Mouse (Mus musculus) right cerebral cortex, adult 18-20 months (tissue): ENCODE measurements at regions not wholly inside any gene's neighbourhood (a gene's known extent, or its start where the extent isn't known, plus 50 kb on each side); places are given as distances from the start of the nearest gene placed in this dataset.
"Not testable (repeated sequence)": the region's sequence is repeated elsewhere in the genome, so short reads cannot be mapped to it uniquely, and the experiment has no call there.

ENCODE experiments used
- DNase-seq: peaks from one replicate; pipeline ENCODE4 v3.0.0; 2022; ENCODE audit warnings: mixed read lengths

DNA sequence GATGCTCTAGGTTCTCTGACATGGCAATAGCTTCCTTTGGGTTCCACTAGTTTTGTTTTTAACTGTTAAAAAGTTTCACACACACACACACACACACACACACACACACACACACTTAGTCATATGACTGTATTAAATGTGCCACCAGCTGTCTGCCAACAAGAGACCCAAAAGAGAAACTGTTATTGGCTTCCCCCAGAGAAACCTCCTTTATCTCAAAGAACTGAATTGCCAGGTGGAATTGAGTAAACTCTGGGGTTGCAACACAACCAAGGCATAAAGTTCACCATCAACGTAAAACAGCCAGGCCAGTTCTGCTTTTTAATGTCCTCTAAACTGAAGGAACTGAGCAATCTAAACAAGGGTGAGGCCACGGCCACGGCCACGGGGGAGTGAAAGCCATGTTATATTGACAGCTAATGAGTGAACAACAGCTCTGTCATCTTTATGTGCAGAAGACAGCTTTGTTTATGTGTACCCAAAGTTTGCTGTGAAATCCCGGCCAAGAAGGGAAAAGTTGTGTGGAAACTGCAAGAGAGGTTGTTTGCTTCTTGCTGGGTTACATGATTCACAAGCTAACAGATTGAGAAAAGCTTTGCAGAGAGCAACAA lies 69.3 kb downstream of the Btg1 start:
- DNase-seq, result no peak

DNA sequence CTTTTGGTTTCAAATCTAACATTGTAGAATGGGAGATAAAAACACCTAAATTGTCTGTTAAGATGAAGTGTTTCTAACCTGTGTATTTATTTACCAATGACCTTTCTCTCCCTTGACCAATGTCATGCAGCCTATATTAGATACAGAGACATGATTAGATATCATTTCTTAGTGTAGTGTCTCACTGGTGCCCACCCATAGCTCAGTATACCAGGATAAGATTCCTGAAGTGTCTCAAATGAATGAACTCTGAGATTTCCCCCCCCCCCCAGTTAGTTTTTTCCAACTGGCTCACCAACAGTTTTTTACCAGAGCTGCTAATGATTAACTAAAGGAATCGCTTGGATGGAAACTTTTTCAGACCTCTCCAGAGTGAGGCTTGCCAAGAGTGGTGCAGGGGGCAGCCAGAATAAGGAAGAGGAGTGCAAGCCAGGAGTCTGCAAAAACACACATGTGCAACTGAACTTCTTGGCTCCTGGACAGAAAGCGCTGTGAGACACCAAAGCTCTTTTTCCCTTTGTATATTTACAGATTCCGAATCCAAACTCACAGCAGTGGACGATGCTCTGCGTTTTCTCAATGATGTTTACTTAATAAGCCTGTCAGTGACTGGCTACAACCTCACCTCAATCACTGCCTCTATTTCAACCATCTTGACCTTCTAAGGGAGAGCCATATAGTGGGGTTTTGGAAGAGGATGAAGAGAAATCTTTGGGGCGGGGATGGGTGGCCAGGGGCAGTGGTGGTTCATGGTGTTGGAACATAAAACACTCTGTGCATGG lies 70.0 kb downstream of the Btg1 start:
- no peak for DNase-seq

DNA sequence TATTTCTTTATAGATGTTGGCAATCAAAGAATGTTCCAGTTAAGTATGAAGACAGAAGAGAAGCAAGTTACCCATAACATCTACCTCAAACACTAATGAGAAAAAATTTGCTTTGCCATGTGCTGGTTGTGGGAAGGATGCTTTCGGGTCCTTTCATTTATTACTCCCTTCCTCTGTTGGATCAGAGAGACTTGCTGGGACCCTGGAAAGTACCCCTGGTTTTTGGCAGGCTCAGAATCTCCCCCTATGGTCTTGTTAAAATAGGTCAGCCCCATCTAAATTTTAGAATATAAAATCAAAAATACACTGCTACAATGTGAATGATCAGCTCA lies 70.6 kb downstream of the Btg1 start:
- no peak for DNase-seq

DNA sequence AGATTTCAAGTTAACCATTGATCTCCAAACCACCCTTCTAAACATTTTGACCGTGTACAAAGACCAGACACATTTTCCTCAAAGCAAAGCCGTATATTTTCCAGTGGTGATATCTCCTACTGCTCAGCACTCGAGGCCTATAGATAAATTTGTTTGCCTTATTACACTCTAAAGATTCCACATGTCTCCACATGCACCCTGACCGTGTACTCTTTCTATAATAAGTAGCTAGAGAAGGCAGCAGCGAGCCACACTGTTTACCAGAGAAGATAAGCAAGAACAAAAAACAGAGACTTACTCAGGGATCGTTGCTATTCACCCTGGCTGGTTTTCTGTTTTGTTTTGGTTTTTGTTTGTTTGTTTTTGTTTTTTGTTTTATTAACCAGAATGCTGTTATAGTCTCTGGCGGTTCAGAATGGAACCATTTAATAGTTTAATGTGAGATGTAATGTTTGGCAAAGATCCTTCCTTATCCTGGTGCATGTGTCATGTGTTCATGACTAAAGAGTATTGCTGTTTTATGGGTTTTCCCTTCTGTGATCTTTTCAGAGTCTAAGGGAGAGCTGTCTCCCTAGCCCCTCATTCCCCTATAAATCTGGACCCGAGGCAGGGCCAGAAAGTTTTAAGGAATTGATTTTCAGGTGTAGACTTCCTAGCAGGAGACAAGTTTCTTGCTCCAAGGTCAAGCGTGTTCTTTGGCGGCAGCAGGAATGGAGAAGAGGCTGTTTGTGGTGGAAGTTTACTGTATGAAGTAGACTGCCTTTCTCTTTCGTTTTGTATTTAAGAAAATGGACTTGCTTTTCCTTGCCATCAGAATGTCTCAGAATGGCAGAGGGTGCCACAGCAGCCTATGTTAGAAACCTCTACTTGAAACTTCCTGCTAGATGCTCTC lies 73.4 kb downstream of the Btg1 start:
- no peak for DNase-seq

DNA sequence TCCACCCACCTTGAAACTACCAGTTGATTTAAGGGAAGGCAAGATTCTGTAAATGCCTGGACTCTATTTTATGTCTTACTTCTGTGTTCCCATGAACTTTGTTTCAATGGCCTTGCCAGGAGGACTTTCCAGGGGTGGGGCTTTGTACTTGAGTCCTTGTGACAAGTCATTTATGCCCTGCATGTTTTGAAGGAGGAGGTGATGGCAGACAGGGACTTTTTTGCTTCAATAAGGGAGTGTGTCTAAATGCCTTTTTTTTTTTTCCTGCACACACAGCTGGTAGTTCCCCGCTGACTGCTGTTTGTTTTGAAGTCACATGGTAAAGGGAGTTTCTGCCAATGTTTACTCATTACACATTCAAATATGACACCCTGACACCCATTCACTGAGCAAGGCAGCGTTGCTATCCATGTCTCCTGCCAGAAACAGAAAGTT lies 74.1 kb downstream of the Btg1 start:
- no peak for DNase-seq

DNA sequence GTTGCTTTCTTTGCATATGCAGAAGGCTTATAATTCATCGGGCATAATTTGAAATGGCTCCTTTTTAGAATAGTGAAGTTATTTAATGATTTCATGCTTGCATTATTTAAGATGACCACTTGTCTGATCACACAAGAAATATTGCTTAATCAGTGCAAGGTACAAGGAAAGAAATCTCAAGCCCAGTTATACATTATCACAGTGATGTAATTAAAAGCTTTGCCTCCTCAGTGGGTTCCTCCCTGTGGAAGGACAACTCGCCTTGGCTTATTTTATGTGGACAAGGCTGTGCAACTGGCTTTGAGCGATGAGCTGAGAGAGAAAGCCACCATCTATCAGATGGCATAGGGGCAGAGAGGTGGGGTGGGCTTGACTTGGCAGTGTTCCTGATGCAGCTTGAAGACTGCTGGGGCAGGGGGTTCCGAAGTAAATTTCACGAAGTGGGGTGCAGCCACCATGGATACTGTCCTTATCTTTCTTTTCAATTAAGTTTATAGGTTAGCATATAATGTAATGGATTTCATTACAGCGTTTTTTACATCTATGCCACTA lies 74.6 kb downstream of the Btg1 start:
- no peak for DNase-seq

DNA sequence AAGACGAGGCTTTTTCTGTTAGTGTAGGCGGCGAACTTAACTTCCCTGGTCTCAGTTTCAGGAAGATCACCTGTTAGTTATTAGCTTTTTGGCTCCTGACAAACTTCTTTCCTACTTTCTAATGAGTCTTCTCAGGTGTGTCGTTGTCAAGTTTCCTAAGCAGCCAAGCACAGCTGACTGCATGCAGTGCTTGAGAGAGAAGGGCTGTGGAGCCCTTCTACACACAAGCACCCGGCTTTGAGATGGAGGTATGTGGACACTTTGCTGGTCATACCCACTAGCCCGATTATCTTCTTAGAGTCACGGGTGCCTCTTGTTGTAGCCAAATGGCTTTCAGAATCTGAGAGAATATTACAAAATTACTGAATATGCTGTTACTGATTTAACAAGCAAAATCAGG lies 76.0 kb downstream of the Btg1 start:
- DNase-seq, result no peak

DNA sequence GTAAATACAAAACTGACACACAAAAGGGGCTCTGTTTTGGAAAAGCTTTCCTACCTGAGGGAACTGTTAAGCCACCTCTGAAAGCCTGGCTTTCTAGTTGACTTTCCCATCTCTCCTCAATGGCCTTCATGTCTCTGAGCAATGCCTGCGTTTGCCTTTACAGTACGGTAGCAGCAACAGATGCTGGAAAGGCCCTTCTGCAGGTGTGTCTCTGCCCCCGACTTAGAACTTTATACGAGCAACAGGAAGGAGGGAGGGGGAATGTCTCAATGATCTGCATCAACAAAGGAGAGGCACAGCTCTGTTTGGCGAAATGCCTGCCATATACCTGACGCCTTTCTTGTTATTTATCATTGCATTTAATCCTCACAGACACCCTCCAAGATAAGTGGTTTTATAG lies 77.0 kb downstream of the Btg1 start:
- no peak for DNase-seq

DNA sequence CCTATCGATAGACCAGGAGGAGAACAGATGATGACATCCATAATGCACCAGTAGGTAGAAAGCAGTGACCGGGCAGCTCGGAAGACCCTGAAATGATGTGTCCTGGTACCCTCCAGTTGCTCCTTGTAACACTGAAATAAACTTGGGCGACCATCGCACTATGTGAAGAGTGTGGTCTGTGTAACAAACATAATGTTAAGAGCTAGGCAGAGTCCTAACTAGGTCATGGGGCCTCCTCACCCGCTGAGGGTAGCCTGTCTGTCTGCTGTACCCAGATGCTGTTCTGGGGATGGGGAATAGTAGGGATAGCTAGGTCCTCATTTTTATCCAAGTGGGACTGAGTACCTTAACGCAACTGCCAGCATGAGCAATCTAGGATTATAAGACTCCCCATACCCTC lies 79.8 kb downstream of the Btg1 start:
- DNase-seq, result no peak

DNA sequence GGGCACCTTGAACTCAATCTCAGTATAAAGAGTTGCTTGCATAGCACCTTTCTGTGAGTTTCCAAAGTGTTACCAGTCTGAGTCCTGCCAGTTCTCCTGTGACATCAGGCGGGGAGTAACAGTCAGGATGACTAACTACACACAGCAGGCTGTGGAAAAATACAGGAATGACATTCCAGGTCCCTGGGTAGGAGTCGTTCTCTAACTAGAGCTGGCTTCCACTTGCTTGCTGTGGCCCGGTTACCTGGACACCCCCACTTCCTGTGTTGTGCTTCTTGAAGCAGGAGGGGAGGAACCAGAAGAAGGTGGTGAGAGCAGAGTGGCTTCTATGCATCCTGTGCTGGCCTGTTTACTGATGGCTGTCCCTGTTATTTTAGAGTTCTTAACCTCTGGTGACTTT lies 81.0 kb downstream of the Btg1 start:
- DNase-seq, result peak; percentile 9

DNA sequence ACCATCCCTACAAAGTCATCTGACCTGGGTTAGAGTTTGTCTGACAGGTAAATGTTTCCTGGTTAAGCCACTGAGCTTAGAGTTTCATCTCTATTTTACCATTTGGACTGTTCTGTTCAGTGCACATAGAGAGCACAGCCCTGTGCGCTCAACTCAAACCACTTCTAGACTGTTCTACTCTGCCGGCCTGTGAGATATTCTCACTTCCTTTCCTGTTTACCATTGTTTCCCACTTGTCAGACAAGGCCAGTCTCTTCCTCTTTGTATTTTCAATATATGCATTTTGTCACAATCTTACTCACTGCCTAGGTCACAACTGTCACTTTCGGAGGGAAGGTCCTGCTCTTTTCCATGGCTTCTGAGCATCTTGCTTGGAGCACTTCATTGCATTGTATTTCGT lies 89.8 kb downstream of the Btg1 start:
- no peak for DNase-seq

DNA sequence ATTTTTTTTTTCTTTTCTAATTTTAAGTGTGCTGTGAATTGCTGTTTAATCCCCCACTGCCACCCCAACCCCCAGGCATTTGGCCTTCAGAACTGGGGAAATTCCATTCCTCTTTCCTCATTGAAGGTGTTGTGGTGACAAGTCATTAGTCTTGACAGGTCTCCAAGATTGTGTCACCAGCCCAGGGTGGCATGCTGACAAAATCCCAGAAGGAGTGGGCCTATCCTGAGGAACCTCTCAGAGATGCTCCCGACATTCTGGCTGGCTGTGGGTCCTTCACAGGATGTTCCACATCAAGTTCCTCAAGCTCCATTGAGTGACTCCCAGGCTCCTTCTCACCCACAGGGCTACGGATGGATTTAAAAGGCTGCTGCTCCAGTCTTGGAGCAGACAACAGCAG lies 91.7 kb downstream of the Btg1 start:
- no peak for DNase-seq

DNA sequence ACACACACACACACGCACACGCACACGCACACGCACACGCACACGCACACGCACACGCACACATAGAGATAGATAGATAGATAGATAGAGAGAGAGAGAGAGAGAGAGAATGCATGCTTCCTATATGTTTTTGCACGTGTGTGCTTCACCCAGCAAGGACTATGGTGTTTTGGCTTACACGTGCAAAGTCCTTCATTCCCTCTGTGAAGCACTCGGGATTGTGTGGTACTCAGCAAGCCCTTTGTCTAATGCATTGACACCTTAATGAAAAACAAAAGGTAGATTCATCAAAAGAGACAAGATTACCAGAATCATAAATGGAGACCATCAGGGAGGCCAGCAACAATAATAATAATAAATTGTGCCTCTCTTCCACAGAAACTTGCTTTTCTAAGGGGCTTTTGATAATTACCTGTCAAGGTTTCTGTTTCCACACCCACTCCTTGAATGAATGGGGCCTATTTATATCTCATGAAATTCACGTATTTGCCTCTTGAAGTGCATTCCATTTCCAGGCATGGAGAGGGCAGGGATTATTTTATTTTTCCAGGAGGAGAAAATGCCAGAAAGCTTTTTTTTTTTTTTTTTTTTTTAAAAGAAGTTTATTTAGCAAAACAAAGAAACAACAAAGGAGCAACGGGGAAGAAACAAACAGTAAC lies 93.0 kb downstream of the Btg1 start:
- no peak for DNase-seq

DNA sequence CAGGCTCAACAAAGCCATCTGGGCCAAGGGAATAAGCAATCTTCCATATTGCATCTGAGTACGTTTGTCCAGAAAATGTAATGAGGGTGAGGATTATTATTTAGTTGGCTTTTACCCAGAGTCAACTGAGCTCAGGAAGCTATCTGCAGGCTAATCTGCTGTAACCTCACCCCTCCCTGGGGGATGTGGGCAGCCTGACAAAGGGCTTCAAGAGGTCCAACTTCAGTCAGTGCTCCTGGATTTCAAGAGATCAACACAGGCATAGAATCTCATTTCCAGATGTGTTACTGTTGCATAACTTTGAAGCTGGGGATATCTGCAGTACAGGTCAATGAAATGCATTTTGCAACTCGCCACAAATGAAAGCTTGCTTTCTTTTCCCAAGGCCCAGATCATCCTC lies 95.2 kb downstream of the Btg1 start:
- DNase-seq, result no peak

DNA sequence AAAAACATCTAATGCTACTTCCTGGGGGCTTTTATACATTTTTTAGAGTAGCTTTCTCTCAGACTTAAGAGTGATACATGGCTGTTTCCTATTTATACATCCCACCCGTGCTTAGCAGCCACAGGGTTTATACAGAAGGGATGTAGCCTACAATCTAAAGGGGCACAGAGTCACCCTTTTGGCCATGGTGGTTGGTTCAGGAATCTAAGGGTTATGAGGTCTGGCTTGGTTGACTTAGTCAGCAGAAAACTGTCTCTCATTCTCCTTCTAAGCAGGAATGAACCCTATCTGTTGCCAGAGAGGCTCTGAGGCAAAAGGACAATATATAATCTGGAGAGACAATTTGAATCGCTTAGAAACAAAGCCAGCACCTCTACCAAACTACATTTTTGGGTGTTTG lies 97.9 kb downstream of the Btg1 start:
- DNase-seq, result no peak

DNA sequence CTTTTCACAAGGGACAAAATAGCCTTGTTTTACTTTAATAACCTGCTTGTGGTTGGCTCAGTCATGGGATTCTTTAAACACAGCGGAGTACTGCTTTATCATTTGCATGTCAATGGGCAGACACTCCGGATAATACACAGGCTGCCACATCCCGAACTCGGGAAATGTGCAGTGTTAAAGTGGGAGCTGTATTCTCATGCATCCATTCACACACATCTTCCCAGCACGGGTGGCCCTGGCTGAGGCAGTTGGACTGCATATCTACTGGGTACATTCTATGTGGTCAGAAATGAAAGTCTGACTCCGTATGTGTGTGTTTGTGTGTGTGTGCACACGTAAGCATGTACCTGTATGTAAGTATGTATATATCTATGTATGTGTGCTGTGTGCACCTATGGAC lies 100.5 kb downstream of the Btg1 start:
- DNase-seq, result no peak

DNA sequence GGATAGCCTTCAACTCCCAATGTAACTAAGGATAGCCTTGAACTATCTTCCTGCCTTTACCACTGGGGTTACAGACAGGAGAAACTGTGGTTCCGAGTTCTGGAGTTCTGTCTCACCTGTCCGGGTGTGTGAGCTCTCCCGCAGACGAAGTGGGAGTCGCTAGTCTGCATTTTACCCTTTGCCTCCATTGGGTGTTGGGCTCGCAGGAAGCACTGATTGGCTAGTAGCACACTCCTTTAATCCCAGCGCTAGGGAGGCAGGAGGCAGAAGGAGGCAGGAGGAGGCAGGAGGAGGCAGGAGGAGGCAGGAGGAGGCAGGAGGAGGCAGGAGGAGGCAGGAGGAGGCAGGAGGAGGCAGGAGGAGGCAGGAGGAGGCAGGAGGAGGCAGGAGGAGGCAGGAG lies 101.9 kb downstream of the Btg1 start:
- not testable (repeated sequence) for DNase-seq

DNA sequence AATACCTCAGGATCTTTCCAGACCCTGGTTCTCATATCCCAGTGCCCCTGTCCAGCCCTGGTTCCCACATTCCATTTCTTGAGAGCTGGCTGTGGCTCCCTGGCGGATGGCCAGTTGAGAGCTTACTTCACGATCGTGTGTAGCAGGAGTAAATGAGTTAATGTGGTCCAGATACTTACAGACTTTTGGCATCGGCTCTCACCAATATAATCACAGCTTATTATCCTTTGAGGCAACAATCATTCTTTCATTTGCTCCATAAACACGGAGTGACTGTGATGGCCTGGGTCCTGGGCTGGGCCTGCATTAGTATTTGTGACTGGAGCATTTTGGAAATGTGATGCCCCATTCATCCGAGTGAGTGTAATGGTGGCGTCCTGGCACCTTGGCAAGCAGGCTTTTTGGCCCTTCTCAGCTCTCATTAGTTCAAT lies 103.5 kb downstream of the Btg1 start:
- no peak for DNase-seq

DNA sequence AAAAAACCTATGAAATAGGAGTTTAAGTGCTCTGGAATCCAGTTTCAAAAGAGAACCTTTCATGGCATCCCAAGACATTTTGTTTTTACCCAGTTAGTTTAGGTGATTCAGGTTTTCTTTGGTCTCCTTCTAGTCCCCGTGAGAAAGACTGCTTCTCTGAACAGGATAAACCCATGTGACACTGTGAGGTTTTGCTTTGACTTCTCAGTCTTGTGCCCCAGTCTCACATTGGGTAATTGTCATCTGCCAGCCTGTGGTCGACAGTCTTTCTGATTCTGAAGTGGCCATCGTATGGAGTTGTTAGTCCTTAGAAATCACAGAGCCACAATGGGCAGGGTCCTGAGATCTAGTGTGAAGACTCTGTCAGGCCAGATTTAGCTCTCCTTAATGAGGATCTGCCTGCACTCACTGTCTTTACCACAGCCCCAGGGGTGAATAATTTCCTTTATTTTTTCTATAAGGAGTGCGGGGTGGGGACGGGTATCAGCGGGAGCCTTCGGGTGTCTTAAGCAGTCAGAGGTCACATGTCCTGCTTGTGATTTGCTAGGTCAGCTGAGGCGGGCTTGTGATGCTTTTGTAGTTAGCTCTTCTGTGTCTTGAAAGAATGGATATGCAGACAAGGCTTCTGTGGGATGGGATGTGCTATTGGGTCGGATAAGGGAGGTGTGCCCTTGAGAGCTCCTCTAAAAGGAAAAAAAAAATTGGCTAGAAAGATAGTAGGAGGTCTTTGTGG lies 104.3 kb downstream of the Btg1 start:
- DNase-seq, result no peak

DNA sequence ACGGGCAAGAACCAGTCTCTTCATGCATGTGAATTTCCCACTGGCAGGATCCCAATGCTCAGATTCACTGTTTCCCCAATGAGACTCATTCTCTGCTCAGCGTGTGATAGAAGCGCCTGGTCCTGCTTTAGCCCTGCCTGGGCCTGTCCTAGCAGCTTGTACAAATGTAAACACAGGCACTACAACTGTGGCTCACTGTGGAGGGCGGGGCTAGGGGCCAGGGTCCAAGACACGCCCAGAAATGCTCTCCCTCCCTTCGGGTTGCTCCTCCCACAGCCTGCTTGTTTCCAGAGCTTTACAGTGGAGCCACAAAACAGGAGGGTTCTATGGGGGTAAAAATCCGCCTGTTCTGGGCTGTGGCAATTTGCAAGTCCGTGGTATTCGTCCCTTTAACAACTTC lies 105.7 kb downstream of the Btg1 start:
- DNase-seq, result no peak

DNA sequence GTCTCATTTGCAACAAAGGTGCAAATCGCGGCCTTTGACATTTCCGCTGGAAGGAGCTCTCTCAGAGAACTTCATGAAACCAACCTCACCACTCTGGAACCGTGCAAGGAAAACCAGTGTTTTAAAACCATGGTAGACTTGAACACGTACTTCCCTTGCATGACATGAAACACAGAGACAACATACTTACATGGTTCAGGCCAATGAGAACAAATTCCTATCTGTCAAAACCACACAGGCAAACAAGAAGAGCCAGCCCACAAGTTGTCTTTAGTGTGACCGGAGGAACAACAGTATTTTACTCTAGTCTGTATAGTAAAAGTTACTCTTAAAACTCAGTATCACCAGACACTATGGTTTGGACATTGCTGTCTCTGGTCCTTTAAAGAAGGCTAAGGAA lies 106.3 kb downstream of the Btg1 start:
- DNase-seq, result no peak

DNA sequence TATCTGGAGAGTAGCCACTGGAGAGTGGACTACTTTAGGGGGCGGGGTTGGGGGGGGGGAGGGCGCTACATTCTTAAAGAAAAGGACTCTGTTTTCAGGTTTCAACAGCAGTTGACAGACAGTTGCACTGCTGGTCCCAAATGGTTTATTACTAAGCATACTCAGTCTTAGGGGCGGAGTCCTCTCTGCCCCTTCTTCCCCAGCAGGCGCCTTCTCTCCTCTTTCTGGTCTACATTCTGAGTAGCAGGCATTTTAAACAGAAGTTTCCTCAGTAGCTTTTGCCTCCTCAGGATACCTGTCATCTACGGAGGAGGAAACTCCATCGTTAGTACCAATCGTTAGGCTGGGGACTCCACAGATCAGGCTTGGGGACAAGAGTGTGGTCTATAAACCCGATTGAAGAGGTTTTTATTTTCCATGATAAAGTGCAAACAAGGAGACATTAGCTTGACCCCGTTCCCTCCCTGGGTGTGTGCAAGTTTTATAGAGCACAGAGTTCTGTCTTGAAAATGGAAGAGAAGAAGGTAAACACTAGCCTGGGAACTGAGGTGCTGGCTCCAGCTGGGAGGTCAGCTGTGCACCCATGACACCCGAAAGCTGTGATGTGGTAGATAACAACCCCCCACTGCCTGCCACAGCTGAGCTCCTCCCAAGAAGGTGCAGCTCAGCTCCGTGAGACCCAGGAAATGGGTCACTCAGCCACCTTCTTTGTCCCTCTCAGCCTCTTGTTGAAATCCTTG lies 107.8 kb downstream of the Btg1 start:
- no peak for DNase-seq
